Mouse (Mus musculus) erythroblast, embryonic 14.5 days (primary cell): ENCODE measurements at regions not wholly inside any gene's neighbourhood (a gene's known extent, or its start where the extent isn't known, plus 50 kb on each side); places are given as distances from the start of the nearest gene placed in this dataset.

Experiments used
- H3K27me3 ChIP-seq: 2 replicates; pipeline ENCODE4 v1.6.1; 2012; ENCODE audit warnings: inconsistent platforms; ENCODE audit not compliant: control insufficient read depth
- H3K36me3 ChIP-seq: 2 replicates; pipeline ENCODE4 v1.6.1; 2012; ENCODE audit warnings: mild to moderate bottlenecking, inconsistent platforms; ENCODE audit not compliant: control insufficient read depth
- H3K4me1 ChIP-seq: 2 replicates; pipeline ENCODE4 v1.6.1; 2012; ENCODE audit warnings: inconsistent platforms; ENCODE audit not compliant: control insufficient read depth
- H3K4me3 ChIP-seq: replicated peaks from 2 replicates; pipeline ENCODE3; 2012; ENCODE audit warnings: moderate library complexity, mild to moderate bottlenecking, inconsistent platforms
- H3K9me3 ChIP-seq: 2 replicates; pipeline ENCODE4 v1.6.1; 2012; ENCODE audit warnings: low read length, inconsistent platforms, mixed read lengths; ENCODE audit not compliant: control insufficient read depth
- GATA1 ChIP-seq: IDR thresholded peaks from 2 replicates; pipeline ENCODE4 v1.6.1; 2012; ENCODE audit warnings: low read length, inconsistent platforms, mixed read lengths
- TAL1 ChIP-seq: IDR thresholded peaks from 3 replicates; pipeline ENCODE4 v1.6.1; 2012; ENCODE audit warnings: low read length, inconsistent platforms, mixed read lengths

- H3K27me3 ChIP-seq, result no peaks in the 10 kb centered on the region
These were observed 258.3 kb downstream of the Samd5 start for GRCm38 (mm10) chr10:9416685-9417084.

GRCm38 (mm10) chr10:9406101-9406500, 268.9 kb downstream of the Samd5 start:
- no peaks in the 10 kb centered on the region for H3K4me1 ChIP-seq
- H3K4me3 ChIP-seq, result no peak overlapping the region
- H3K9me3 ChIP-seq, result no peaks in the 10 kb centered on the region
- TF ChIP-seq GATA1 (no peak), TAL1 (no peak)
- H3K27me3 ChIP-seq, result no peaks in the 10 kb centered on the region
- no peaks in the 10 kb centered on the region for H3K36me3 ChIP-seq

More at GRCm38 (mm10) chr10:9416685-9417084, 258.3 kb downstream of the Samd5 start:
- Histone ChIP-seq H3K4me1 (no peaks in the 10 kb centered on the region), H3K36me3 (no peaks in the 10 kb centered on the region), H3K9me3 (no peaks in the 10 kb centered on the region), H3K4me3 (no peak overlapping the region)
- no peak for TF ChIP-seq GATA1
- no peak for TF ChIP-seq TAL1

GRCm38 (mm10) chr10:9405417-9405816, 269.6 kb downstream of the Samd5 start:
- TF ChIP-seq GATA1 (no peak), TAL1 (no peak)
- Histone ChIP-seq H3K4me1 (no peaks in the 10 kb centered on the region), H3K9me3 (no peaks in the 10 kb centered on the region; the same call in 1 of the 2 replicates), H3K4me3 (no peak overlapping the region), H3K36me3 (no peaks in the 10 kb centered on the region), H3K27me3 (no peaks in the 10 kb centered on the region)

- Histone ChIP-seq H3K36me3 (no peaks in the 10 kb centered on the region), H3K4me3 (no peak overlapping the region), H3K27me3 (no peaks in the 10 kb centered on the region), H3K4me1 (no peaks in the 10 kb centered on the region), H3K9me3 (no peaks in the 10 kb centered on the region; the same call in 1 of the 2 replicates)
- TF ChIP-seq TAL1, result no peak
- TF ChIP-seq GATA1, result no peak
These were observed 270.0 kb downstream of the Samd5 start for GRCm38 (mm10) chr10:9404963-9405362.

GRCm38 (mm10) chr10:9400911-9401617, 273.9 kb downstream of the Samd5 start:
- Histone ChIP-seq H3K9me3 (no peaks in the 10 kb centered on the region; the same call in 1 of the 2 replicates), H3K4me1 (no peaks in the 10 kb centered on the region), H3K4me3 (no peak overlapping the region), H3K27me3 (no peaks in the 10 kb centered on the region), H3K36me3 (no peaks in the 10 kb centered on the region)
- TF ChIP-seq GATA1 (no peak), TAL1 (no peak)

GRCm38 (mm10) chr10:9377440-9378101, 297.4 kb downstream of the Samd5 start:
- Histone ChIP-seq H3K36me3 (no peaks in the 10 kb centered on the region), H3K4me1 (no peaks in the 10 kb centered on the region), H3K4me3 (no peak overlapping the region), H3K9me3 (no peaks in the 10 kb centered on the region), H3K27me3 (no peaks in the 10 kb centered on the region)
- no peak for TF ChIP-seq GATA1
- no peak for TF ChIP-seq TAL1

- H3K4me3 ChIP-seq, result no peak overlapping the region
- H3K4me1 ChIP-seq, result no peaks in the 10 kb centered on the region
- TF ChIP-seq GATA1, result no peak
- TF ChIP-seq TAL1, result no peak
- no peaks in the 10 kb centered on the region for H3K27me3 ChIP-seq
- no peaks in the 10 kb centered on the region for H3K36me3 ChIP-seq
- H3K9me3 ChIP-seq, result no peaks in the 10 kb centered on the region
These were observed 312.6 kb downstream of the Samd5 start for GRCm38 (mm10) chr10:9362306-9362865.

- Histone ChIP-seq H3K36me3 (no peaks in the 10 kb centered on the region), H3K9me3 (no peaks in the 10 kb centered on the region), H3K4me1 (no peaks in the 10 kb centered on the region), H3K27me3 (no peaks in the 10 kb centered on the region), H3K4me3 (no peak overlapping the region)
- TF ChIP-seq TAL1 (no peak), GATA1 (no peak)
These were observed 336.7 kb downstream of the Samd5 start for GRCm38 (mm10) chr10:9338207-9338801.
